Mouse (Mus musculus): ENCODE results near the gene Rwdd3. TPM values are rescaled to one million over a fixed set of nuclear protein-coding genes. Genes with fewer than 3 reads are reported as not detected.
A peak's percentile ranks its signal among the peaks of the same experiment; 100 is the strongest.

The Rwdd3 gene
- polyA plus RNA-seq (2012; rRNA removed), result 1.8 and 2.4 TPM in 2 replicates

- TF ChIP-seq CTCF (IDR thresholded peaks at IDR 0.05; ENCODE audit: borderline replicate concordance, control insufficient read depth, extremely low read depth, insufficient read depth, low read length, poor library complexity), result peak; percentile 95
- peak; percentile 51; the same call in 1 of the 2 replicates for TF ChIP-seq POLR2A (IDR thresholded peaks at IDR 0.05; ENCODE audit: control insufficient read depth, extremely low read depth, insufficient read depth, low read length, poor library complexity)
- peak; percentile 95 for DNase-seq
- Histone ChIP-seq H3K27ac (ENCODE audit: control insufficient read depth, insufficient read depth, low read length) (peak within 1 kb of the TSS; percentile 32), H3K27me3 (ENCODE audit: control insufficient read depth, insufficient read depth, low read length) (no peaks in the 10 kb centered on the region), H3K4me3 (ENCODE audit: control insufficient read depth, insufficient read depth, low read length) (peak within 1 kb of the TSS; percentile 92), H3K36me3 (ENCODE audit: control insufficient read depth, insufficient read depth, low read length) (no peaks in the 10 kb centered on the region), H3K4me1 (replicated peaks; ENCODE audit: control insufficient read depth, insufficient read depth, low read length) (no peaks in the 10 kb centered on the region)
- WGBS, result under 1% methylated on average over 40 of the region's 40 CpGs
These were observed at the start of gene Rwdd3 for GRCm38 (mm10) chr3:121171243-121171871. Rwdd3 (minus strand) TSS chr3:121171695.

GRCm38 (mm10) chr3:121217011-121217410, 45.5 kb upstream of the Rwdd3 start:
- H3K4me3 ChIP-seq (ENCODE audit: control insufficient read depth, insufficient read depth, low read length), result no peak overlapping the region
- H3K4me1 ChIP-seq (replicated peaks; ENCODE audit: control insufficient read depth, insufficient read depth, low read length), result peaks cover 28% of the 10 kb centered on the region
- H3K27me3 ChIP-seq (ENCODE audit: control insufficient read depth, insufficient read depth, low read length), result no peaks in the 10 kb centered on the region
- TF ChIP-seq CTCF (IDR thresholded peaks at IDR 0.05; ENCODE audit: borderline replicate concordance, control insufficient read depth, extremely low read depth, insufficient read depth, low read length, poor library complexity), result no peak
- TF ChIP-seq POLR2A (IDR thresholded peaks at IDR 0.05; ENCODE audit: control insufficient read depth, extremely low read depth, insufficient read depth, low read length, poor library complexity), result no peak
- H3K27ac ChIP-seq (ENCODE audit: control insufficient read depth, insufficient read depth, low read length), result no peak overlapping the region
- DNase-seq, result no peak
- no peaks in the 10 kb centered on the region for H3K36me3 ChIP-seq (ENCODE audit: control insufficient read depth, insufficient read depth, low read length)
- 95% methylated on average over 6 of the region's 6 CpGs for WGBS

GRCm38 (mm10) chr3:121213501-121213900, 42.0 kb upstream of the Rwdd3 start:
- H3K27me3 ChIP-seq (ENCODE audit: control insufficient read depth, insufficient read depth, low read length), result no peaks in the 10 kb centered on the region
- DNase-seq, result peak; percentile 43
- H3K4me3 ChIP-seq (ENCODE audit: control insufficient read depth, insufficient read depth, low read length), result no peak overlapping the region
- TF ChIP-seq CTCF (IDR thresholded peaks at IDR 0.05; ENCODE audit: borderline replicate concordance, control insufficient read depth, extremely low read depth, insufficient read depth, low read length, poor library complexity) (no peak), POLR2A (IDR thresholded peaks at IDR 0.05; ENCODE audit: control insufficient read depth, extremely low read depth, insufficient read depth, low read length, poor library complexity) (no peak)
- H3K36me3 ChIP-seq (ENCODE audit: control insufficient read depth, insufficient read depth, low read length), result no peaks in the 10 kb centered on the region
- H3K4me1 ChIP-seq (replicated peaks; ENCODE audit: control insufficient read depth, insufficient read depth, low read length), result peaks cover 25% of the 10 kb centered on the region
- peak overlapping the region; percentile 100 for H3K27ac ChIP-seq (ENCODE audit: control insufficient read depth, insufficient read depth, low read length)
- WGBS, result 44% methylated on average over 3 of the region's 3 CpGs

- TF ChIP-seq CTCF (IDR thresholded peaks at IDR 0.05; ENCODE audit: borderline replicate concordance, control insufficient read depth, extremely low read depth, insufficient read depth, low read length, poor library complexity) (no peak), POLR2A (IDR thresholded peaks at IDR 0.05; ENCODE audit: control insufficient read depth, extremely low read depth, insufficient read depth, low read length, poor library complexity) (no peak)
These were observed 40.7 kb upstream of the Rwdd3 start for GRCm38 (mm10) chr3:121212156-121212555.

GRCm38 (mm10) chr3:121208994-121209393, 37.5 kb upstream of the Rwdd3 start:
- TF ChIP-seq CTCF (IDR thresholded peaks at IDR 0.05; ENCODE audit: borderline replicate concordance, control insufficient read depth, extremely low read depth, insufficient read depth, low read length, poor library complexity), result no peak
- no peak for TF ChIP-seq POLR2A (IDR thresholded peaks at IDR 0.05; ENCODE audit: control insufficient read depth, extremely low read depth, insufficient read depth, low read length, poor library complexity)
- no peaks in the 10 kb centered on the region for H3K36me3 ChIP-seq (ENCODE audit: control insufficient read depth, insufficient read depth, low read length)
- WGBS, result 80% methylated on average over 5 of the region's 5 CpGs

More at GRCm38 (mm10) chr3:121212156-121212555, 40.7 kb upstream of the Rwdd3 start:
- Histone ChIP-seq H3K27me3 (ENCODE audit: control insufficient read depth, insufficient read depth, low read length) (no peaks in the 10 kb centered on the region), H3K27ac (ENCODE audit: control insufficient read depth, insufficient read depth, low read length) (no peak overlapping the region), H3K4me3 (ENCODE audit: control insufficient read depth, insufficient read depth, low read length) (no peak overlapping the region), H3K36me3 (ENCODE audit: control insufficient read depth, insufficient read depth, low read length) (no peaks in the 10 kb centered on the region), H3K4me1 (replicated peaks; ENCODE audit: control insufficient read depth, insufficient read depth, low read length) (peaks cover 20% of the 10 kb centered on the region)
- no peak for DNase-seq
- 64% methylated on average over 1 of the region's 1 CpGs for WGBS

GRCm38 (mm10) chr3:121206202-121206882, 34.8 kb upstream of the Rwdd3 start:
- no peak for TF ChIP-seq CTCF (IDR thresholded peaks at IDR 0.05; ENCODE audit: borderline replicate concordance, control insufficient read depth, extremely low read depth, insufficient read depth, low read length, poor library complexity)
- no peak for TF ChIP-seq POLR2A (IDR thresholded peaks at IDR 0.05; ENCODE audit: control insufficient read depth, extremely low read depth, insufficient read depth, low read length, poor library complexity)
- Histone ChIP-seq H3K27me3 (ENCODE audit: control insufficient read depth, insufficient read depth, low read length) (no peaks in the 10 kb centered on the region), H3K4me3 (ENCODE audit: control insufficient read depth, insufficient read depth, low read length) (no peak overlapping the region), H3K27ac (ENCODE audit: control insufficient read depth, insufficient read depth, low read length) (no peak overlapping the region), H3K36me3 (ENCODE audit: control insufficient read depth, insufficient read depth, low read length) (no peaks in the 10 kb centered on the region), H3K4me1 (replicated peaks; ENCODE audit: control insufficient read depth, insufficient read depth, low read length) (peaks cover 8% of the 10 kb centered on the region)
- 97% methylated on average over 19 of the region's 19 CpGs for WGBS
- DNase-seq, result no peak

More at GRCm38 (mm10) chr3:121208994-121209393, 37.5 kb upstream of the Rwdd3 start:
- no peak overlapping the region for H3K4me3 ChIP-seq (ENCODE audit: control insufficient read depth, insufficient read depth, low read length)
- H3K27ac ChIP-seq (ENCODE audit: control insufficient read depth, insufficient read depth, low read length), result no peak overlapping the region
- H3K27me3 ChIP-seq (ENCODE audit: control insufficient read depth, insufficient read depth, low read length), result no peaks in the 10 kb centered on the region
- H3K4me1 ChIP-seq (replicated peaks; ENCODE audit: control insufficient read depth, insufficient read depth, low read length), result peaks cover 14% of the 10 kb centered on the region
- DNase-seq, result no peak
